Mouse (Mus musculus): ENCODE results near the gene Lrg1.
A peak's percentile ranks its signal among the peaks of the same experiment; 100 is the strongest.

Gene Lrg1

GRCm38 (mm10) chr17:56077523-56077922 lies 44.3 kb downstream of the Lrg1 start:
- DNase-seq (ENCODE audit: low spot score in 2 of 2): no peak

- DNase-seq (ENCODE audit: low spot score in 2 of 2): peak; percentile 91 to 93
Measured at GRCm38 (mm10) chr17:56074827-56075208, 47.0 kb downstream of the Lrg1 start, which contains the start of gene Ubxn6. TSS of gene Ubxn6 (minus strand) at chr17:56075028.

GRCm38 (mm10) chr17:56074097-56074826 lies 47.5 kb downstream of the Lrg1 start:
- DNase-seq (ENCODE audit: low spot score in 2 of 2): peak; percentile 82 to 91

DNA sequence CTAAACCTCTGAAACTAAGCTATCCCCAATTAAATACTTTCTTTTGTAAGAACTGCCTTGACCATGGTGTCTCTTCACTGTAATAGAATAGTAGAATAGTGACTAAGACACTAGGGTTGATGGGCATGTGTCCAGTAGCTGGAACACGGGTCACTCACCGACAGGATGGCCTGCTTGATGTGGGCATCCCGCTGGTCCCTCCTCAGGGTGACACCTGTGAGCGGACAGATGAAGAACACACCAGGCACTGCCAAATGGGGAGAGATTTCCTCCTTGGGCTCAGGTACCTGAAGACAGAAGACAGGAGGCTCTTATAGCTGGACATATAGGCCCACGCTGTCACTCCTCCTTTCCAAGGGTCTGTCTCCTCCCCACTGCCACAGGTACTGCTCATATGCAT lies 49.6 kb downstream of the Lrg1 start:
- DNase-seq (ENCODE audit: low spot score in 2 of 2): no peak

DNA sequence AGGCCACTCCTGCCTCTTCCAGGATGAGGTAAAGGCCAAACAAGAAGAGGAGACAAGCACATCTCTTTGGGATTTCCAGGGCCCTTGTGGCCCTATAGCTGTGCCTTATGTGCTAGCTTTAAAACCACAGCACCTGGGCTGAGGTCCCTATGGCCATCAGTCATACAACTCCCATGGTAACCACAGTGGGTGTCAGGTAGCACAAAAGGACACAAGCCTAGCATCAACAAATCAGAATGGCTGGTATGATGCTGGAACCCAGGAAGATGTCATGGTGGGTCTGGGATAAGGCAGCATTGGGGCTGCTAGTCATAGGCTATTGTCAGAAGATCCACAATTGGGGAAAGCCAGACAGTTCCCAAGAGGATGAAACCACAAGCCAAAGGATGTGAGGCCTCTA lies 50.7 kb downstream of the Lrg1 start:
- no peak for DNase-seq (ENCODE audit: low spot score in 2 of 2)

Measured in urinary bladder, adult 18-20 months (tissue).